Comparison of ENCODE assay signal across 10 mouse cellular contexts in genomic region chr16:50293502-50294228, GRCm38 (mm10).
DNase-seq lines count a peak whose midpoint lies in the region; ATAC-seq and TF ChIP-seq lines count a peak whose summit lies in the region.
"Had no signal": no experiment of that assay in that cellular context is flagged by ENCODE, and none has a peak within 500 bp of the region (broad histone marks: within the 10 kb centered on the region; RNA-seq: fewer than 3 reads in every experiment).

No protein-coding gene starts in this region.

- H3K9me3 ChIP-seq in intestine, postnatal 0 days (ENCODE audit: control insufficient read depth), result no peaks in the 10 kb centered on the region
- no peaks in the 10 kb centered on the region for H3K9me3 ChIP-seq in intestine, embryonic 15.5 days
- H3K9me3 ChIP-seq in neural tube, embryonic 14.5 days (ENCODE audit: control insufficient read depth, low read length), result no peaks in the 10 kb centered on the region
- no peaks in the 10 kb centered on the region for H3K9me3 ChIP-seq in stomach, postnatal 0 days (ENCODE audit: control insufficient read depth, low read length)
- H3K9me3 ChIP-seq: heart, embryonic 15.5 days; midbrain, embryonic 12.5 days had no signal

- TF ChIP-seq CTCF in intestine, postnatal 0 days (IDR thresholded peaks at IDR 0.05; ENCODE audit: low read depth), result peak; percentile 65
- TF ChIP-seq CTCF in brain, embryonic 14.5 days (IDR thresholded peaks at IDR 0.05; ENCODE audit: borderline replicate concordance, extremely low read depth, insufficient read depth, insufficient read length), result no peak; the same call in 1 of the 2 replicates
- peak; percentile 72 for TF ChIP-seq CTCF in stomach, postnatal 0 days (IDR thresholded peaks at IDR 0.05; ENCODE audit: low read depth)

- DNase-seq in neural tube, embryonic 10.5 days (ENCODE audit: extremely low spot score, low spot score), result no peak
- DNase-seq in brain, embryonic 14.5 days (ENCODE audit: low read depth), result peak; percentile 62
- DNase-seq in stomach, postnatal 0 days (ENCODE audit: low spot score), result no peak
- DNase-seq in ovary, adult 18-20 months (ENCODE audit: low spot score), result no peak

- no peak overlapping the region for H3K4me3 ChIP-seq in intestine, postnatal 0 days (ENCODE audit: low read depth, low read length)
- H3K4me3 ChIP-seq in intestine, embryonic 15.5 days (replicated peaks), result no peak overlapping the region
- no peak overlapping the region for H3K4me3 ChIP-seq in neural tube, embryonic 14.5 days (ENCODE audit: low read depth, low read length)
- no peak overlapping the region for H3K4me3 ChIP-seq in stomach, postnatal 0 days (ENCODE audit: low read depth, low read length)
- H3K4me3 ChIP-seq: erythroblast, embryonic 14.5 days; heart, embryonic 15.5 days; midbrain, embryonic 12.5 days had no signal

- no peak overlapping the region for H3K27ac ChIP-seq in intestine, postnatal 0 days (ENCODE audit: low read depth, low read length)
- no peak overlapping the region for H3K27ac ChIP-seq in intestine, embryonic 15.5 days
- no peak overlapping the region for H3K27ac ChIP-seq in neural tube, embryonic 14.5 days (ENCODE audit: low read depth, low read length)
- H3K27ac ChIP-seq in stomach, postnatal 0 days (replicated peaks), result no peak overlapping the region
- H3K27ac ChIP-seq: heart, embryonic 15.5 days; midbrain, embryonic 12.5 days had no signal

- no peak for ATAC-seq in intestine, postnatal 0 days
- no peak for ATAC-seq in intestine, embryonic 15.5 days
- ATAC-seq in neural tube, embryonic 14.5 days (ENCODE audit: low read depth), result peak; percentile 28; the same call in 1 of the 2 replicates
- no peak for ATAC-seq in stomach, postnatal 0 days (ENCODE audit: low FRiP score, low TSS enrichment)

- H3K4me1 ChIP-seq in intestine, postnatal 0 days (replicated peaks; ENCODE audit: control insufficient read depth, insufficient read depth, low read length), result no peaks in the 10 kb centered on the region
- H3K4me1 ChIP-seq in intestine, embryonic 15.5 days (replicated peaks), result no peaks in the 10 kb centered on the region
- no peaks in the 10 kb centered on the region for H3K4me1 ChIP-seq in neural tube, embryonic 14.5 days (ENCODE audit: control insufficient read depth, insufficient read depth, low read length)
- no peaks in the 10 kb centered on the region for H3K4me1 ChIP-seq in stomach, postnatal 0 days (replicated peaks; ENCODE audit: control insufficient read depth, insufficient read depth)
- H3K4me1 ChIP-seq: midbrain, embryonic 12.5 days had no signal

- 71% methylated on average over 4 of the region's 4 CpGs for WGBS in intestine, postnatal 0 days
- WGBS in intestine, embryonic 15.5 days, result 75% methylated on average over 4 of the region's 4 CpGs
- 81% methylated on average over 4 of the region's 4 CpGs for WGBS in neural tube, embryonic 14.5 days
- WGBS in stomach, postnatal 0 days, result 67% methylated on average over 4 of the region's 4 CpGs

- H3K9ac ChIP-seq in intestine, postnatal 0 days (ENCODE audit: low read depth, low read length), result no peak overlapping the region
- H3K9ac ChIP-seq in intestine, embryonic 15.5 days, result no peak overlapping the region
- no peak overlapping the region for H3K9ac ChIP-seq in neural tube, embryonic 14.5 days (replicated peaks; ENCODE audit: low read depth, low read length)
- H3K9ac ChIP-seq in stomach, postnatal 0 days (ENCODE audit: low read length), result no peak overlapping the region
- H3K9ac ChIP-seq: heart, embryonic 15.5 days; midbrain, embryonic 12.5 days had no signal

- TF ChIP-seq POLR2A in brain, embryonic 14.5 days (IDR thresholded peaks at IDR 0.05; ENCODE audit: borderline replicate concordance, extremely low read depth, insufficient read depth, insufficient read length, poor library complexity, severe bottlenecking), result no peak

- H3K27me3 ChIP-seq in intestine, postnatal 0 days (replicated peaks; ENCODE audit: control insufficient read depth, insufficient read depth, low read length), result no peaks in the 10 kb centered on the region
- no peaks in the 10 kb centered on the region for H3K27me3 ChIP-seq in intestine, embryonic 15.5 days (replicated peaks)
- no peaks in the 10 kb centered on the region for H3K27me3 ChIP-seq in neural tube, embryonic 14.5 days (ENCODE audit: control insufficient read depth, insufficient read depth, low read length)
- H3K27me3 ChIP-seq in stomach, postnatal 0 days (ENCODE audit: control insufficient read depth, insufficient read depth, low read length), result no peaks in the 10 kb centered on the region
- H3K27me3 ChIP-seq: heart, embryonic 15.5 days; midbrain, embryonic 12.5 days had no signal

- no peak for TF ChIP-seq EP300 in stomach, postnatal 0 days (optimal IDR thresholded peaks at IDR 0.05)

- H3K4me2 ChIP-seq in intestine, postnatal 0 days (replicated peaks; ENCODE audit: low read depth), result no peak overlapping the region
- no peak overlapping the region for H3K4me2 ChIP-seq in intestine, embryonic 15.5 days (replicated peaks)
- no peak overlapping the region for H3K4me2 ChIP-seq in neural tube, embryonic 14.5 days (ENCODE audit: low read depth, low read length)
- H3K4me2 ChIP-seq in stomach, postnatal 0 days (replicated peaks; ENCODE audit: low read depth), result no peak overlapping the region
- H3K4me2 ChIP-seq: heart, embryonic 15.5 days; midbrain, embryonic 12.5 days had no signal

- H3K36me3 ChIP-seq in intestine, postnatal 0 days (ENCODE audit: control insufficient read depth, insufficient read depth), result no peaks in the 10 kb centered on the region
- no peaks in the 10 kb centered on the region for H3K36me3 ChIP-seq in intestine, embryonic 15.5 days
- no peaks in the 10 kb centered on the region for H3K36me3 ChIP-seq in neural tube, embryonic 14.5 days (ENCODE audit: control insufficient read depth, insufficient read depth, low read length)
- no peaks in the 10 kb centered on the region for H3K36me3 ChIP-seq in stomach, postnatal 0 days (ENCODE audit: control insufficient read depth, insufficient read depth, low read length)
- H3K36me3 ChIP-seq: heart, embryonic 15.5 days; midbrain, embryonic 12.5 days had no signal
